Mouse (Mus musculus) limb, embryonic 12.5 days (tissue): ENCODE results near the gene Synj2. TPM values are rescaled to one million over a fixed set of nuclear protein-coding genes. Genes with fewer than 3 reads are reported as not detected.

Experiments used
- ATAC-seq: fragments of 200-750 bp; cut with Nextera tagmentation; 2 replicates; pipeline ENCODE4 v1.8.0; 2017; ENCODE audit warnings: low read depth, moderate TSS enrichment; ENCODE audit not compliant: insufficient number of reproducible peaks, insufficient read depth, low FRiP score, low TSS enrichment
- H3K27ac ChIP-seq: fragments of 300-500 bp; sonication (generic); 2 replicates; pipeline ENCODE4 v1.5.1; 2016; ENCODE audit warnings: mild to moderate bottlenecking, moderate library complexity
- H3K27me3 ChIP-seq: fragments of 300-500 bp; sonication (generic); 2 replicates; pipeline ENCODE4 v1.6.1; 2016; ENCODE audit warnings: mild to moderate bottlenecking, moderate library complexity
- H3K36me3 ChIP-seq: fragments of 300-500 bp; sonication (generic); 2 replicates; pipeline ENCODE4 v1.6.1; 2016; ENCODE audit warnings: mild to moderate bottlenecking, moderate library complexity
- H3K4me1 ChIP-seq: fragments of 300-500 bp; sonication (generic); replicated peaks from 2 replicates; pipeline ENCODE4 v1.6.1; 2016
- H3K4me2 ChIP-seq: fragments of 300-500 bp; sonication (generic); 2 replicates; pipeline ENCODE4 v1.6.1; 2016; ENCODE audit warnings: mild to moderate bottlenecking, moderate library complexity
- H3K4me3 ChIP-seq: fragments of 300-500 bp; sonication (generic); replicated peaks from 2 replicates; pipeline ENCODE4 v1.5.1; 2016; ENCODE audit warnings: mild to moderate bottlenecking
- H3K9ac ChIP-seq: fragments of 300-500 bp; sonication (generic); replicated peaks from 2 replicates; pipeline ENCODE4 v1.6.1; 2016; ENCODE audit warnings: mild to moderate bottlenecking, moderate library complexity
- H3K9me3 ChIP-seq: fragments of 300-500 bp; sonication (generic); 2 replicates; pipeline ENCODE4 v1.6.1; 2016; ENCODE audit warnings: mild to moderate bottlenecking, moderate library complexity
- WGBS: fragments of 180-500 bp; shearing (Covaris S2); methylation state at CpG from one replicate; pipeline ENCODE4 v1.1.7; 2016; 5-methylcytosine and 5-hydroxymethylcytosine counted together
- polyA plus RNA-seq: library from polyadenylated mRNA; unstranded; fragments of >200 nt; fragmentation: Nextera tagmentation; extraction: Ambion mirVana; gene quantifications from 2 replicates; pipeline ENCODE4 v1.2.1, GENCODE M21; 2016

Synj2 gene
- polyA plus RNA-seq, 1 experiment from 2014 or later, result 1.2 TPM

DNA sequence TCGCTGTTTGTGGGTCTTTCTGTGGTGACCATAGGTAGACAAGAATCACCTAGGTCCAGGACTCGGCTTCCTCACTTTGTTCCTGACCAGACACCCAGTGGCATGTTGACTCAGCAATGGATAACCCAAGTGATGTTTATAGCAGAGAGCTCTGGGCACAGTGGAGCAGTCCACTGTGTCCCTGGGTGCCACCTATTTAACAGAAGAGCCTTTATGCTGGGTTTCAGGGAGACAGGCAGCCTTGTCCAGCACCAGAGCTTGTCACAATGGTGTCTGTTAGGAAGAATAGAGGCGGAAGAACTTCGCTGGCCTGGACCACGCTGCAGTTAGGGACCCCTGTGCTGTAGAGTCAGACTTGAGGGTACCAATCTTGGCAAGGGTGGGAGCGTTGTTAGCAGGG, 61.5 kb downstream of the Synj2 start:
- H3K4me2 ChIP-seq, result no peak overlapping the region
- H3K27ac ChIP-seq, result no peak overlapping the region
- H3K36me3 ChIP-seq, result no peaks in the 10 kb centered on the region
- no peak overlapping the region for H3K4me3 ChIP-seq
- ATAC-seq, result no peak
- peaks cover 31% of the 10 kb centered on the region for H3K4me1 ChIP-seq
- 89% methylated on average over 6 of the region's 6 CpGs for WGBS
- H3K9me3 ChIP-seq, result no peaks in the 10 kb centered on the region
- H3K9ac ChIP-seq, result no peak overlapping the region
- 0 out of 2 replicates have a peak, but pooled peaks cover 2% of the 10 kb centered on the region for H3K27me3 ChIP-seq

GRCm38 (mm10) chr17:6003661-6004060, 62.6 kb downstream of the Synj2 start:
- Histone ChIP-seq H3K9ac (no peak overlapping the region), H3K27ac (no peak overlapping the region), H3K27me3 (0 out of 2 replicates have a peak, but pooled peaks cover 2% of the 10 kb centered on the region), H3K4me2 (no peak overlapping the region), H3K4me1 (peaks cover 31% of the 10 kb centered on the region), H3K4me3 (no peak overlapping the region), H3K9me3 (no peaks in the 10 kb centered on the region), H3K36me3 (no peaks in the 10 kb centered on the region)
- WGBS, result 85% methylated on average over 6 of the region's 6 CpGs
- ATAC-seq, result no peak

- H3K9ac ChIP-seq, result no peak overlapping the region
- no peak overlapping the region for H3K4me3 ChIP-seq
- peak overlapping the region; percentile 75; the same call in 1 of the 2 replicates for H3K27ac ChIP-seq
- WGBS, result 20% methylated on average over 11 of the region's 14 CpGs
- H3K9me3 ChIP-seq, result no peaks in the 10 kb centered on the region
- ATAC-seq, result peak; percentile 61; the same call in 1 of the 2 replicates
- peak overlapping the region; percentile 31 for H3K4me2 ChIP-seq
- H3K27me3 ChIP-seq, result 0 out of 2 replicates have a peak, but pooled peaks cover 2% of the 10 kb centered on the region
- H3K4me1 ChIP-seq, result peaks cover 31% of the 10 kb centered on the region
- no peaks in the 10 kb centered on the region for H3K36me3 ChIP-seq
Measured at GRCm38 (mm10) chr17:6005246-6005637, 64.2 kb downstream of the Synj2 start.

- Histone ChIP-seq H3K27me3 (0 out of 2 replicates have a peak, but pooled peaks cover 2% of the 10 kb centered on the region), H3K36me3 (no peaks in the 10 kb centered on the region), H3K9ac (no peak overlapping the region), H3K9me3 (no peaks in the 10 kb centered on the region), H3K4me2 (peak overlapping the region; percentile 31), H3K4me3 (no peak overlapping the region), H3K4me1 (peaks cover 31% of the 10 kb centered on the region), H3K27ac (peak overlapping the region; percentile 75; the same call in 1 of the 2 replicates)
- peak; percentile 17; the same call in 1 of the 2 replicates for ATAC-seq
- 30% methylated on average over 14 of the region's 14 CpGs for WGBS
Measured at GRCm38 (mm10) chr17:6005638-6006471, 64.8 kb downstream of the Synj2 start.

- Histone ChIP-seq H3K36me3 (no peaks in the 10 kb centered on the region), H3K9me3 (no peaks in the 10 kb centered on the region), H3K9ac (no peak overlapping the region), H3K4me1 (peaks cover 21% of the 10 kb centered on the region), H3K27me3 (no peaks in the 10 kb centered on the region), H3K4me2 (no peak overlapping the region), H3K27ac (no peak overlapping the region), H3K4me3 (no peak overlapping the region)
- 77% methylated on average over 5 of the region's 5 CpGs for WGBS
- no peak for ATAC-seq
Measured at GRCm38 (mm10) chr17:6007101-6007780, 66.2 kb downstream of the Synj2 start.

- WGBS, result 89% methylated on average over 9 of the region's 9 CpGs
- H3K4me1 ChIP-seq, result peaks cover 21% of the 10 kb centered on the region
Measured at GRCm38 (mm10) chr17:6007902-6008301, 66.8 kb downstream of the Synj2 start.

DNA sequence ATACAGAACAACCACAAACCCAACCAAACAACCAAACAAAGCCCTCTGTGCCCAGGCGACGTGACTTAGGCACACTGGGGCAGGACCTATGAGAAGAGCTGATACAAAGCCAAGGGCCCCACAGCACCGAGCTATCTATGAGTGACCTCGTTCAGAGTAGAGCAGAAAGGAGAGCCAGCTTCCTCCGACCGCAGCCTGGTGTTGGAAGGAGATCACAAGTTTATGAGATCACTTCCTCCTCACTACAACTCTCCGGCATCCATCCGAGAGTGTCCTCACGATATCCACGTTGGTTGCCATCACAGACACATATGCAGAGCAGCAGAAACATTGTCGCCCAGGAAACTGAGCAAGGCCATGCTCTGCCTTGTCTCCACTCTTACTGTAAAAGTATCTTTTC, 67.5 kb downstream of the Synj2 start:
- no peaks in the 10 kb centered on the region for H3K9me3 ChIP-seq
- no peak overlapping the region for H3K9ac ChIP-seq
- no peak overlapping the region for H3K4me3 ChIP-seq
- no peaks in the 10 kb centered on the region for H3K27me3 ChIP-seq
- ATAC-seq, result no peak
- no peak overlapping the region for H3K4me2 ChIP-seq
- no peaks in the 10 kb centered on the region for H3K36me3 ChIP-seq
- peaks cover 21% of the 10 kb centered on the region for H3K4me1 ChIP-seq
- 90% methylated on average over 11 of the region's 11 CpGs for WGBS
- H3K27ac ChIP-seq, result no peak overlapping the region

More at GRCm38 (mm10) chr17:6007902-6008301, 66.8 kb downstream of the Synj2 start:
- H3K9ac ChIP-seq, result no peak overlapping the region
- ATAC-seq, result no peak
- no peaks in the 10 kb centered on the region for H3K27me3 ChIP-seq
- no peaks in the 10 kb centered on the region for H3K36me3 ChIP-seq
- no peak overlapping the region for H3K27ac ChIP-seq
- no peak overlapping the region for H3K4me2 ChIP-seq
- H3K4me3 ChIP-seq, result no peak overlapping the region
- no peaks in the 10 kb centered on the region for H3K9me3 ChIP-seq

DNA sequence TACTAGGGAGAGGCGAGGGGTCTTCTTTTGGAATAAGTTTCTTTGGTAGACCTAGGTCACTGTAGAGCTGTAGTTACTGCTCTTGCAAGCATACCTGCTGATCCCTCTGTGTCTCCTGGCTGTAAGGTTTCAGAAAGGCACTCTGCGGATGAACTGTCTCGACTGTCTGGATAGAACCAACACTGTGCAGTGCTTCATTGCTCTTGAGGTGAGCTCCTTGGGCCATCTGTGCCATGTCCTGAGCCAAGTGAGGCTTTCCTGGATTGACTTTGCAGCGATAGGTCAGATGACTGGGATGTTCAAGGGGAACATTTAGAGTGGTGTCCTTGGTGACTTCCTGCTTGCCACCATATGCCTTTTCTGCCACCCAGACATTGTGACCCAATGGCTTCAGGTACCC, 68.5 kb downstream of the Synj2 start:
- Histone ChIP-seq H3K27ac (no peak overlapping the region), H3K4me2 (no peak overlapping the region), H3K9me3 (no peaks in the 10 kb centered on the region), H3K36me3 (no peaks in the 10 kb centered on the region), H3K4me3 (no peak overlapping the region), H3K27me3 (no peaks in the 10 kb centered on the region), H3K9ac (no peak overlapping the region), H3K4me1 (peaks cover 21% of the 10 kb centered on the region)
- ATAC-seq, result no peak
- WGBS, result 84% methylated on average over 4 of the region's 4 CpGs

DNA sequence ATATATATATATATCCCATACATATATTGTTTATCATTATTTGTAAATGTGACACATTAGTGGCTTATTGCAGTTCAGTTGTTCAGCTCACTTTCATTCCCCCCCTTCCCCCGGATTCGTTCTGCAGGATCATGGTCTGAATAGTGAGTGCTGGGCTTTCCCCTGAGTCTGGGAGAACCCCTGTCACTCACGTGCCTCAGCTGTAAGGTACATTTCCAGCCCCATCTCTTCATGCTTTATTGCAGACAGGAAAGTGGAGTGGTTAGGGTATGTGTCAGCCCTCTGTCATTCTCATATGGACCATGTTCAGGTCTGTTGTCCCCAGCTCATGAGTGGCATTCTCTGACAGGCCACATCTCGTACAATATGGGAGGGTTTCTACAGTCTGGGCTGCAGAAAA, 72.0 kb downstream of the Synj2 start:
- no peak overlapping the region for H3K27ac ChIP-seq
- H3K9me3 ChIP-seq, result no peaks in the 10 kb centered on the region
- no peaks in the 10 kb centered on the region for H3K27me3 ChIP-seq
- H3K9ac ChIP-seq, result no peak overlapping the region
- no peaks in the 10 kb centered on the region for H3K4me1 ChIP-seq
- 74% methylated on average over 4 of the region's 4 CpGs for WGBS
- H3K36me3 ChIP-seq, result no peaks in the 10 kb centered on the region
- no peak overlapping the region for H3K4me3 ChIP-seq
- ATAC-seq, result no peak
- H3K4me2 ChIP-seq, result no peak overlapping the region

DNA sequence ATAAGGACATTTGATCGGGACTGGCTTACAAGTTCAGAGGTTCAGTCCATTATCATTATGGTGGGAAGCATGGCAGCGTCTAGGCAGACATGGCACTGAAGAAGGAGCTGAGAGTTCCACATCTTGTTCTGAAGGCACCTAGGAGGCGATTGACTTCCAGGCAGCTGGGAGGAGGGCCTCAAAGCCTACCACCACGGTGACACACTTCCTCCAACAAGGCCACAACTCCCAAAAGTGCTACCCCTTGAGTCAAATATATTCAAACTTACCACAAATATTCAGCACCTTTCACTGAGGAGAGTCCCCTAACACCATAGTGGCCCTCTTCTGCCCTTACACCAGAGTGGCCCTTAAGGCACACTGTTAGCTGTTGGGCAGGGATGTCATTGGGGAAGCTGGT, 73.9 kb downstream of the Synj2 start:
- Histone ChIP-seq H3K36me3 (no peaks in the 10 kb centered on the region), H3K4me2 (no peak overlapping the region), H3K4me3 (no peak overlapping the region), H3K27ac (no peak overlapping the region), H3K4me1 (no peaks in the 10 kb centered on the region), H3K9ac (no peak overlapping the region), H3K9me3 (no peaks in the 10 kb centered on the region), H3K27me3 (no peaks in the 10 kb centered on the region)
- WGBS, result 84% methylated on average over 4 of the region's 4 CpGs
- ATAC-seq, result no peak

DNA sequence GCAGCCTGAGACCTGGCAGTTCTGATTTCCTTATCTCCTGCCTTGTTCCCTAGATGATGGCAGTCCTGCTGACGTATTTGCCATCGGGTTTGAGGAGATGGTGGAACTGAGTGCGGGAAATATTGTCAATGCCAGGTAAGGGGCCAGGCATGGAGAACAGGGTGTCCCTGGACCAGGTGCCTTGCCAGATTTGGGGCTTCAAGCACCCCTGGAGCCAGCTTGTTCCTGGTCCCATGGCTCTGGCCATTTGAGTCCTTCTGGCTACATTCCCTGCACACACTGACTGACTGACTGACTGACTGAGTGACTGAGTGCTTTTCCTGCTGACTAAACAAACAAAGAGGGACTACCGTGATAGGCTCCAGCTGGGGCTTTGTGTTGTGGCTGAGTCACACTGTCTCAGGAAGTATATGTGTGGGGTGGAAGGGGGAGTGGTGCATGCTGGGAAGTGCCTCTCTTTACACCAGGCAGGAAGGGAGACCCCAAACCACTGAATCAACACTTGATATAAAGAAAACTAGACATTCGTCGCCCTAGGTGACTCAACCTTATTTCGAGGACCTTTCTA, 75.2 kb downstream of the Synj2 start:
- H3K4me2 ChIP-seq, result no peak overlapping the region
- WGBS, result 78% methylated on average over 7 of the region's 7 CpGs
- no peak overlapping the region for H3K27ac ChIP-seq

More for the DNA sequence above, 75.2 kb downstream of the Synj2 start:
- no peaks in the 10 kb centered on the region for H3K36me3 ChIP-seq
- H3K4me3 ChIP-seq, result no peak overlapping the region
- ATAC-seq, result no peak
- H3K4me1 ChIP-seq, result 0 out of 2 replicates have a peak, but pooled peaks cover 5% of the 10 kb centered on the region
- no peak overlapping the region for H3K9ac ChIP-seq
- H3K9me3 ChIP-seq, result no peaks in the 10 kb centered on the region
- no peaks in the 10 kb centered on the region for H3K27me3 ChIP-seq
